Mouse (Mus musculus): ENCODE measurements around the gene Slc25a23.

DNA sequence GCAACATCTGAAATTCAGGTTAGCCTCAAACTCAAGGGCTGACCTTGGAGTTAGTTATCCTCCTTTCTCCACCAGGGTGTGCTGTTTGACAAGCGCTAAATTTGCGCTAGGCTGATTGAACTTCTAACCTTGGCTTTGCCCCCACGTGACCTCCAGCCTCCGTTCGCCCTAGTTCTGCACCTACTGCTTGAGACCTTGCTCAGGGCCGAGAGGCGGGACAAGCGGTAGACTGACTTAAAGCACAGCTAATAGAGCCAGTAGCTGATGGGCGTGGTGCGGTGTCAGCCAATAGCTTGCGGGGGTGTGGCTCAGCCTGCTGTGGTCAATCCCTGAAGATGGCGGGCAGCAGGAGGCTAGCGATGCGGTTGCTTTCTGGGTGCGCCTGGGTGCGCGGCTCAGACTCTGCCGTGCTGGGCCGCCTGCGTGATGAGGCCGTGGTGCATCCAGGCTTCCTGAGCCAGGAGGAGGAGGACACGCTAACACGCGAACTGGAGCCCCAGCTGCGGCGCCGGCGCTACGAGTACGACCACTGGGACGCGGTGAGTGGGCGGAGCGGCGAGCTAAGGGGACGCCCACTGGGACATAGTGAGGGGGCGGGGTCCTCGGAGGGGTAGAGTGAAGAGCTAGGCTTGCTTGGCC, 62.5 kb downstream of the Slc25a23 start, which contains the start of gene Alkbh7:
- TF ChIP-seq POLR2AphosphoS2 (IDR thresholded peaks at IDR 0.05; ENCODE audit: insufficient read length, low read depth) (peak; percentile 98), POLR2A (IDR thresholded peaks at IDR 0.05; ENCODE audit: insufficient read length, low read depth) (peak; percentile 77), TCF12 (IDR thresholded peaks at IDR 0.05; ENCODE audit: insufficient read depth, poor library complexity, severe bottlenecking) (no peak), MYOD1 (IDR thresholded peaks at IDR 0.05; ENCODE audit: control insufficient read depth in 1 of 3, insufficient read length in 2 of 3, low read depth in 2 of 3) (peak in 1 of 3 experiments; percentile 12), CEBPB (IDR thresholded peaks at IDR 0.05; ENCODE audit: insufficient read depth, poor library complexity, severe bottlenecking) (no peak), MAX (IDR thresholded peaks at IDR 0.05; ENCODE audit: low read depth) (no peak), USF1 (IDR thresholded peaks at IDR 0.05; ENCODE audit: low read depth) (peak; percentile 99), MYOG (IDR thresholded peaks at IDR 0.05; ENCODE audit: control insufficient read depth in 1 of 3, insufficient read depth in 1 of 3, insufficient read length in 2 of 3, low read depth in 2 of 3) (no peak)
